Mouse (Mus musculus) neutrophil, adult 5-6 weeks (primary cell): Measurements from ENCODE around the gene Synpo2. TPM values are rescaled to one million over a fixed set of nuclear protein-coding genes. Genes with fewer than 3 reads are reported as not detected.

Experiments used
- ATAC-seq: fragments of 151-379, 151-347 bp; 2 replicates; pipeline ENCODE4 v1.8.0; 2017; ENCODE audit warnings: mild to moderate bottlenecking, moderate TSS enrichment; ENCODE audit not compliant: insufficient number of reproducible peaks, poor library complexity, low FRiP score, severe bottlenecking; ENCODE audit errors: extremely low read depth
- total RNA-seq: library from RNA; stranded (forward); fragments of 200-1000 nt; gene quantifications from 2 replicates; pipeline ENCODE4 v1.2.3, GENCODE M21; 2017

Gene Synpo2
- total RNA-seq, 1 experiment from 2014 or later = not detected

DNA sequence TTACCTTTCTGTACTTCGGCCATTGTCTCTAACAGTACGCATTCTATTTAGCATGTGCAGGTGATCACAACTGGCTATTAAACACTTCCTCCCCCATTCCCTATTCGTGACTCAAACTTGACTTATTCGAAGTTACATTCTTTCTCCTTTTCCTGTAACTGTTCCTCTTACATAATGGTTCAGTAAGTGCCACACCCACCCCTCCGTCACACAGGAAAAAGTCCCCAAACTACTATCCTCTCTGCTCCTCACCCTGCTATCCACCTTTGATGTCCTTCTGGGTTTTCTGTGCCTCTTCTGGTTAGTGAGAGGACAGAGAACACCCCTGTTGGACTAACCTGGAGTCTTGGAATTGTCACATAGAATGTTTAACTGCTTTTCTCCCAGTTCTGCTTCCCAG is 28.6 kb downstream of the Synpo2 start:
- no peak for ATAC-seq

DNA sequence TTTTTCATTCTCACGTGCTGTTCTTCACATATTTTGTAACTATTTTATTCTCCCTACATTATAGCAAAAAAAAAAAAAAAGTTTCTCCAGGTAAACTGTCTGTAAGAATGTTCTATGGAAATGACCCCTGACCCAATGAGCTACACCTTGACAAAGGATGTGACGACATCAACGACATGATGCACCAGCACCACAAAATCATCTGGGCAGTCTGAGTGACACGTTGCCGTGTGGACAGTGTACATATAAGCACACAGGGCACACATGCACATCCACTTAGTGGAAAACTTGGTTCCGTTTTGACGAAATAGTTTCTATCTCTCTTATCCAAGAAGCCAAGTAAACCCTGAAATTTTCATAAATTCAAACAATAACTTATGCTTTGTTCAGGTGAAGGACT is 30.5 kb downstream of the Synpo2 start:
- no peak for ATAC-seq

DNA sequence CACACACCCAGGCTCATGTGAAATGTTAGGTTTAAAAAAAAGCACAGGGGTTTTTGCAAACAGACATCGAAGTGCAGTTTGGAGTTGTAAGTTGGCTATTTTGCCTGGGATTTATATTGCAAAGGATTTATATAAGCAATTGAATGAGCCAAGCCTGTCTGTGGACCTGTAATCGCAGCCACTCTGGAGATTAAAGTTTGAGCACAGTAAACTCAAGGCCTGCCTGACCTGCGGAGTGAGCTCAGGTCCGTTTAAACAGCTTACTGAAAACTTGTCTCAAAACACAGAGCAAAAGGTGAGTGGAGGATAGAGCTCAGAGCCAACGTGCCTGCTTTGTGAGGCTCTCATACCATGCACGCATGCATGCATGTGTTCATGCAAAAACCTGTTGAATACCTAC is 30.9 kb downstream of the Synpo2 start:
- no peak for ATAC-seq

DNA sequence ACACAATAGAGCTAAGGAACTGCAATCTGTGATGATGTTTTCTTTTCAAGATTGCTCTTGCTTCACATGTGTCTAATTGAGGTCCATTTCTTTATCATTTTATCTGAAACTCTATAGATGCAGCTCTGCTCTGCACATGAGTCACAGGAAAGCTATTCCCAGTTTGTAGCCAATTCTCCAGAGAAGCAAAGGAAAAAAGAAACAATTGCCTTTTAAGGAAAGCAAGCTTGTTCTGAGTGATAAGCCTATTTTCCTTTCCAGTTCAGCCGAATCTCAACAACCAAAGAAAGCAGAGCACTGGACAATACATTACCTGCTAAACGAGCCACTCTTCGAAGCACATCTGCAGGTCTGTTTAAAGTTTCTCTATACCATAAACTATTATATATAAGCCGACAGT is 31.3 kb downstream of the Synpo2 start:
- ATAC-seq = no peak

DNA sequence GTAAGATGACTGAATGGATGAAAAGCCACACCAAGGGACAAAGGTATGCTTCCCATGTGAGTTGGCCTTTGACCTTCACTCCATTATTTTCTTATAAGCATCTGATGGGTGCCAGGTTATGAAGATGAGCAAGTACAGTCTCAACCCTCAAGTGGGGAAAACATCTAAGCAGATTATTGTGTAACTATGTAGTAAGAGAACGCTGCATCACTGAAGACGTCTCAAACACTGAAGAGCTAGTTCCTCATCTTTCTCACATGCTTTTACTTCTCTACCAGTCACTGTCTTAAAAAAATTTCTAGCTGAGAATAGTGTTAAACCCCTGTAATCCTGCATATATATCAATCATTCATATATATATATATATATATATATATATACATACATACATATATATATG is 34.2 kb downstream of the Synpo2 start:
- ATAC-seq = no peak

DNA sequence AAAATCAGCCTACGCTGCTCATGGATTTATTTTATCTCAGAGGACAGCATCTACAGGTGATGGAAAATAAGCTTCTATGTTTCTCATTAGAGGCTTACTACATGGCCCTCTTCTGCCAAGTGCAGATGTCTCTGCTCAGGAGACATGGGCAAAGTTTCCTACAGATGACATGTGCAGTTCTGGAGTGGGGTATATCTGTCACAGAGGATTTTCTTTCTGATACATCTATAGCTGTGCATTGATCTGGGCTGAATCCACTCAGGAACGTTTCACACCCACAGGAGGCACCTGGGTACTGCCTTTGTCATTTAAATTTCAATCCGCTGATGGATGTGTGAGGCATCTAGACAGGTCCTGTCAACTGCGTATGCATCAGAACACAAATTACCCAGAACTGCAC is 42.2 kb downstream of the Synpo2 start:
- no peak for ATAC-seq

DNA sequence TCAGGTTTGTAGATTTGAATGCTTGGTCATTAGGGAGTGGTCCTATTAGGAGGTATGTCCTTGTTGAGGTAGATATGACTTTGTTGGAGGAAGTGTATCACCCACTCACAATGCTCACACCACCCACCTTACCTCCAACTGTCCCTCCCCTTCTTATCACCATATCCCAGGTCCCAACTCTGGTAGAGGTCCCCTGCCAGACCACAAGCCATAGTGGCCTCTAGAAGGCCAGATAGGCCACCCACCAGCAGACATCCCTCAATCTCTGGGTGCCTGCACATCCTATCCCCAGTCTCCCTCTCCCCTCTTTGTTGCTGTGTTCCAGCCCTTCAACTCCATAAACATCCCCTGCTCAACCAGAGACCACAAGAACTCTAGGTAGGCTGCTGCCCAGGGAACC is 44.3 kb downstream of the Synpo2 start:
- no peak for ATAC-seq

DNA sequence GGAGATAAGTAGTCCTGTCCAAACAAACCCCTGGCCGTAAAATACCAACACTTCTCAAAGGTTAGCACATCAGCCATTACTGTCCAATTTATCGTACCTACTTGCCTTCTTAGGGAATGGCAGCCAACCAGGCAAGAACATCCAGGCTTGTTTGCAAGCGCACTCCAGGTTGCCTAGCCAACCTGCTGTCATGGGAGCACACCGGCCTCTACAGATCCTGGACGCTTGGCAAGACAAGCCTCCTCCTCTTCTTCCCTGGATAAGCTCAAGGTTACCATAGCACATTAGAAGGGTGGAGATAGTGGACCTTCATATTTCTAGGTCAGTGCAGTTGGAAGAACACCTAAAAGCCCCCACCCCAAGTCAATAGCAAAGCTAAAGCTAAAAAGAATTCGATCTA is 45.6 kb downstream of the Synpo2 start:
- ATAC-seq = no peak

DNA sequence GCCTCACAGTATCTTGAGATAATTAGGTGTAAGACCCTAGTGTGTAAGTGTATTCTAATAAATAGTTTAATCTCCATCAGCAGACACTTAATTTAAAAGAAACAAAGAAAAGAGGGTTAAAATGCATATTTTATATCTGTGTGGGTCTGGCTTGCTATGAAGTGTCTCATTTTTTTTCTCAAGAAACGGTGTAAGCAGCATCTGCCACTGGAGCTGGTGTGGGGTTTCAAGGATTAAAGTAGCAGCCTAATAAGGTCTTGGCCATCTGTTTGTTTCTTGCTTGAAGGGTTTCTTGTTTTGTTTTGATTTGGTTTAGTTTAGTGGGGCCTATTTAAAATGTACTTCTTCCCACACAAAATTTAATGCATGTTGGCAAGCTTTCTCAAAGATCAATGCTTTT is 46.1 kb downstream of the Synpo2 start:
- ATAC-seq = no peak

DNA sequence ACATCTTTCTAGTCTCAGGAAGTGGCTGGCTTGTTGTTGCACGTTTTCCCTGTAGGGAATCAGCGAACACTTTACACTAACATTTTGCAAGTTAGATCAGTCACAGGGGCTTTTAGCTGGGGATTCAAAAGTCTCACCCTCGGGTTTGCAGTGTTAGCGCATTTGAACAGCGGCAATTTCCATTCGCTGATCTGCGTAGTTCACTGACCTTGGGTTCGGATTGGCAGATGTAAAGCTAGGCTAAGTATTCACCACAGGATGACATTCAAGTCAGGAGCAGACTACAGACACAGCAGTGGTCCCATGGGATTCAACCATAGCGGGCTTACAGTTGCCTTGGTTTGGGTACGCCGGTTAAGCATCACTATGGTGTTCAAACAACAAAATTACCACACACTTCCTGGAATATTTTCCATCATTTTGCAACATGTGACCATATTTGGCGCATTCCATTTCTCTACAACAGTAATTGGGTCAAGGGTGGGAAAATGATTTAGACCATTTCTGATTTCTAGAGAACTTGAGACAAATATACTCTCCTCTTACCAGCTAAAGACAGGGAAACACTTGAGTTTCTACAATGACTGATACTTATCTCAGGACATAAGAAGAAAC is 47.2 kb downstream of the Synpo2 start:
- no peak for ATAC-seq

DNA sequence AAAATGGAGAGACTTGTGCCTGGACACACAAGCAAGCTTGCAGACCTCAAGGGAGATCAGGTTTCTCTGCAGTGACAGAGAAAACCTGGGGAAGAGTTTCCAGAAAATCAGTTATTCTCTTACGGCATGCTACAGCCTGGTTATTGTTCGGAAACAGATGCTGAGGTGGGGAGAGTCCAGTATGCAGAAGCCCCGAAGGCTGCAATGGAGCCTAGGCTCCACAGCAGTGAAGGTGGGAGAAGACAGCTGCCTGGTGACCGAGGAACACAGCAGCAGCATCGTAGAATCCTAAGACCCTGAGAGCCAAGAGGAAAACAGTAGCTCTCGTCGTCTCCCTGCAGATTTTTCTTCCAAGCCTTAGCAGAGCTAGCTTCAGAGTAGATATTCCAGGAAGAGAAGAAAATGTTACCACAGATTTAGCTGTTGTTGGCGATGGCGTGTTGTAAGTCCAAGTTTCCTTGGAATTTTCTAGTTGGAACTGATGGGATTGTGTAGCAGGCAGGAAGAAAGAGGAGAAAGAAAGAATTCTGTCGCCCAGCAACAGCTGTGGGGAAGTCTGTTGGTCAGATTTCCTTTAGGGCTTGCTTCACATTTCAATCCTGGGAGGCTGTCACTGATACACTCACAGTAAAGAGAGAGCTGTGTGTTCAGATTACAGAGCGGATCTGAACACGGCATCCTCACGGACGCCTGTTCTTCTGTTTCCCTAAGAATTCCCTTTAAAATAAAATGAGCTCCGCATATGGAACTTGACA is 48.4 kb downstream of the Synpo2 start:
- ATAC-seq = no peak

DNA sequence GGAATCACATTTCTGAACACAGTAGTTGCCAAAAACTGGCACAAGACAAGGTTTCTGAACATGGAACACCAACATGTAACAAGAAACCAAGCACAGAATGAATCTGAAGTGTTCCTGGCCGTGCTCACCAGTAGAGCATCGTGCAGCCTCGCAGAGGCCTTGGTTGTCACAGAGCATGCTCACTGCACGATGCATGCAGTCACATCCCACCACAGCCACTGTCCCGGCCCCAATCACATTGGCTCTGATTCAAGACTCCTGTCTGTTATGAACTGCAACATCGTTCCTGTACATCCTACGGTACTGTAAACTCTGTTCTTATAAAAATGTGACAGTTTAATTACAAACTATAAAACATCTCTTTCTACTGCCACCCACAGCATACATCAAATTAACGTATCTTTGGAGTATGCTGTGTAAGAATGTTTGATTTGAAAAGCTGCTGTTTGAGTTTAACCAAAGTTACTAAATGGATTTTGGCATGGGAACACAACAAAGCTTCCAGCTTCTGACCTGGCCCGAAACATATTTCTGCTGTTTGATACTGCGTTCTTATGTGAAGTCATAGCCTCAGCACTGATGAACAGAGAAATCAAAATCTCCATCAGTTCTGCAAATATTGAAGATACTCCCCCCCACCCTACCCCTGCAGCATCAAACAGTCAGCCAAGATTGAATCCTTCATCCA is 50.6 kb downstream of the Synpo2 start:
- ATAC-seq = no peak

DNA sequence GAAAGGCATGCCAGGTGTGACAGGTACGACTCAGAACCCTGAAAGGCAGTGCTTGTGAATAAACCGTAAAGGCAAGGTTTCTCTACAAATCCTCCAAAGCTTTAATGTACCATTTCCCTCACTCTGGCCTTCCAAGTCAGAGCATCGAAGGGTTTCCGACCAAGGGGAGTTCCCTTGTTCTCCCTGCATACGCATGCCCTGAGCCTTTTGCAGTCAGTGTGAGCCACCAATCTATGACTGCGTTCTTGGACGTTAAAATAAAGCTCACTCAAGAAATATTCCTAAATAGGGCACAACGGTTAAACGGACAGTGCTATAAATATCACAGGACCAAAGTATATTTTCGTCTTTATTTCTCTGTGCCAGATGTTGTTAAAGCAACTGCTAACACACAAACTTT is 51.7 kb downstream of the Synpo2 start:
- ATAC-seq = no peak

DNA sequence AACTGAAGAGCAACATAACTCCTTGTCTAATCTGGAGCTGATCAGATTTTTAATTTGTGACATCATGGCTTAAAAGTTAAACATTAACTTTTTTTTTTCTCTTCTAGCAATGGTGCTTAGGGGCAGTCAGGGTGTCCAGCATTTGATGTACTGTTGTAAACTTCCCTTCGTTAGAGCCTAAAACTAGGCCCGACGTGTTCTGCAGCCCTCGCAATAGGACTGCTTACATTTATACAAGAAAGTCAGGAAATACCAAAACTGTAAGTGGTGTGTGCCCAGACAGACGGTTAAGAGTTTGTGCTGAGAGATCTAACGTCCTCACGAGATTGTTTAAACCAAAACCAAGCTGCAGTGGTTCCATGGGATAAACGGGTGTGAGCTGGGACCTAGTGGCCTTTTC is 56.4 kb downstream of the Synpo2 start:
- ATAC-seq = no peak

DNA sequence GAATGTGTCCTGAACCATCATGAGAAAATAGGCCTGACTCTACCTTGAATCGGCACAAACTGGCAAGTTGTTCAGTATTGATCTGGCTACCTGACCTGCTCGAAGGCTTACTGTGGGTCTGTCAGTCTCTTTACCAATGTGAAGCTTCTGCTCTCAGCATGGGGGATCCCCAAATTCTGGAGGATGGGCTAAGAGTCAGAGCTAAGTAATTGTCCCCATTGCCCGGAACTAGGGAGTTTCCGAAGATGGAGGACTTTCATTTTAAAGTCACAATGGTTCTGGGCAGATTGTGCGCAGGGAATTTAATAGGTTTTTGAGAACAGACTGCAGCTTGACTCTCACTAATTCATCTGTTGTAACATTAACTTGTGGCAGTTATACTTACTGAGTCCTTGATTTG is 56.9 kb downstream of the Synpo2 start:
- ATAC-seq = no peak

DNA sequence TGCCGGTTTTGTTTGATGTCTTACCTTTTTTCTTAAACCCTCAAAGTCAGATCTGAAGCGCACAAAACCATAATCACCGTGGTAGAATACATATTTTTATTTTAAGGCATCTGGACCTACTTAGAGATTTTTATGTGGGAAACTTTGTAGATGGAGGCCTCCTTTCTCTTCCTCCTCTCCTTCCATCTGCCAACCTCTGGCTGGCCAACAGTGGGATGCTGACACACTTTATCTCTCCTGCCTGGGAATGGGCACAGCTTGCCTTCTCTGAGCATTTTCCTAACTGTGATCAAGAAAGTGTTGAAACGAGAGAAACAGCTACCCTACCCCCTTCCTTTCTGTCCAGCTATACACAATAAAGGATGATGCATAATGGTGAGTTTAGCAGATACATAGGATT is 57.5 kb downstream of the Synpo2 start:
- ATAC-seq = no peak

DNA sequence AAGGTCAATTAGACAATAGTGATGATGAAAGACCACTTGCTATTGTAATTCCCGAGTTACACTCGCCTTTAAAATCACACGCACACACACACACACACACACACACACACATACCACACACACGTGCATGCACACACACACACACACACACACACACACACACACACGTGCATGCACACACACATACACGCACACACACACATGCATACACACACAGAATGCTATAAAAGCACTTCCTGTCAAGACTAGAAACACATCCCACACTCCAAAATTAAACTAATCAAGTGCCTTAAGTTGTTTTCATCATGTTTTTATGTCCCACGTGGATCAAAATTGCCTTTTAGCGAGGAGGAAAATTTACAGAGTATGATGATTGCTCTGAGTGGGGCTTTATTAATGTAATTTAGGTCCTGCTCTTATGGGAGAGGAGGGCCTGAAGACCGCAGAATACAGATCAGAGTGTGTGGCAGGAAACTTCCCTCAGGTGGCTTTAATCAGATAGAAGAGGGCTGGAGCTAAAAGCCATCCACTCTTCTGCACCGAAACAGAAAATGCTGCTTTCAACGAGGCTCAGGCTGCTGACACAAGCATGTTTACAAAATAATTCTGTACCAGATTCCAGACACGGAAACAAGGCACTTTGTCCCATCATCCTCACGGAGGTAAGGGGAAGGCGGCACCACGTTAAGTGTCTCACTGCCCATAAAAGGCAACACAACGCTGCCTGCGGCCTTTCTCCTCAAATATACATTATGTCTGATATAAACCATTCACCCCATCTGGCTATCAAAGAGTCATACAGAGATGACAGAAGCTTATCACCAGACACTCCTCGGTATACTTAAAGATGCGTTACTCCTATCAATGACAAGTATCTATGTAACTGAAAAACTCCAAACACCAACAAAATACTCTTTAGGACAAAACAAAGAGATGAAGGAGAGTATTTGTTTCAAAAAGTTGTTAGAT is 59.3 kb downstream of the Synpo2 start:
- ATAC-seq = no peak

DNA sequence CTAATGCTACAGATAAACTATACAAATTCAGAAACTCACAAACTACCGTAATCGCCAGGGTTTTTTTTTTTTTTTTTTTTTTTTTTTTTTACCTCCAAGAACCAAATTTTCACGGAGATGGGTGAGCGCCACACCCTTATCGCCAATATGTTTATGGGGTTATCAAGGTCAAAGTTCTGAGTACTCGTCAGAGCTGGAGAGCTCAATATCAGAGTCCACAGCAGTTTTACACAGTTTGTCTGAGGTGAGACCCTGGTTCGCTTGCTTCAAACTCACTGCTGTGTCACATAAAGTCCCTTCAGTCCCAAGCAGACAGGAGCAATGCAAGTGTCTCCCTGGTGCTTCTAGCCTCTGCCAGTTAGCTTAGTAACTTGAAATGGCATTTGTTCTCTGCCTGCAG is 60.8 kb downstream of the Synpo2 start:
- ATAC-seq = no peak

DNA sequence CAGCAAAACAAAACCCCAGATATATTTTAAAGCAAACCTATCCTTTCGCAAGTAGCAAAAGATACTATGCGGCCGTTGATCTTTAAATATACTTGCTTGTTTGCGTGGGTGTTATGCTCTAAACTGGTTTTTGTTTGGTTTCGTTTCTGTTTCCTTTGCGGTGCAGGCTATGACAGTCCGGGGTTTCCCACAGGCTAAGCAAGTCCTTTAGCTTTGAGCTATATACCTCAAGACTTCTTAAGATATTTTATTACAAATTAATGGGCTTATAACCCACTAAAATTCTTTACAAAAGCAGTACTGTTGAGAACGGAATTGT is 61.6 kb downstream of the Synpo2 start:
- peak; percentile 41; the same call in 1 of the 2 replicates for ATAC-seq
